Mouse (Mus musculus): Measurements from ENCODE around the gene Dnah8.

Gene Dnah8

GRCm38 (mm10) chr17:30662131-30662530 is 38.0 kb downstream of the Dnah8 start:
- in situ Hi-C loops (cut with MboI, MseI), result no loop called here

DNA sequence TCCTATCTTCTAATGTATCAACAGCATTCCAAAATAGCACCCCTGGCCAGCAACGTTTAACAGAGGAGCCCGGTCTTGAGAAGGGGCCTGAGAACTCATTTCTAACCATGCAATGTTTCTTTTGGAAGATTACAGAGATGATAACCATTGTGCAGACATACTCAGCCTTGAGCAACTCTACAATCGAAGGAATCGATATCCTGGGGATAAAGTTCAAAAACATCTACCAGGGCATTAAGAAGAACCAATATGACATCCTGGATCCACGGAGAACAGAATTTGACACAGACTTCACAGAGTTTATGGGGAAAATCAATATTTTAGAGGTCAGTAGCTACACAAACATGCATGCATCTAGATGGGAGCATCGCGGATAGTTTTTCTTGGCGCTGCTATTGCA is 39.0 kb downstream of the Dnah8 start:
- in situ Hi-C loops (cut with MboI, MseI), result no loop called here

DNA sequence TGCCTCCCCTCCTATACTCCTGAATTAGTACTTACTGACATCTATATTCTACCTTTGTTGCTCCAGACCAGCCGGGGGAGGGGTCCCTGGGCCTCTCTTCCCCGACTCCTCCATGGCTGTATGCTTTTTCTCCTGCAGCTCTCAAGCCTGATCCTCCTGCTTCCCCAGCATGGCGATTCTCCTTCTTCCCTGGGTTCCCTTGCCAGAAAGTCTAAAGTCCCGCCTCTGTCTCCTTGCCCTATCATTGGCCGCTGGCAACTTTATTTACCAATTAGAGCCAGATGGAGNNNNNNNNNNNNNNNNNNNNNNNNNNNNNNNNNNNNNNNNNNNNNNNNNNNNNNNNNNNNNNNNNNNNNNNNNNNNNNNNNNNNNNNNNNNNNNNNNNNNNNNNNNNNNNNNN is 40.7 kb downstream of the Dnah8 start:
- in situ Hi-C loops (cut with MboI, MseI), result no loop called here

DNA sequence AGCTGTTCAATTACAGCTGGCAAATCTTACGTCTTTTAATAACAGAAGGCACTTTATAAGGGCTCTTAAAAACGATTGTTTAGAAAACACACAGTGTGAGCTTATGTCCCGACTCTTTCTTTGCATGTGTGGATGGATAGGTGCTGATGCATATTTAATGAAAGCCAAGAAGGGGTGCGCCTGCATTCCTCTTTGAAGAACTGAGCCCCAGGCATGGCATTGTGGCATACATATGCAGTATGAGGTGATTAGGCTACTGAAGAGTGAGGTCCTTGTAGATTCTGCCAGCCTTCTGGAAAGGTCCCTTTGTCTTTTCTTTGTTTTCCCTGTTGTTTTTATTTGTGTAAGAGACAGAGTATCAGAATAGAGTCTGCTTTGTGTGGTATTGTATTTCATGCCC is 48.4 kb downstream of the Dnah8 start:
- in situ Hi-C loops (cut with MboI, MseI), result no loop called here

- in situ Hi-C loops (cut with MboI, MseI), result no loop called here
Observed at GRCm38 (mm10) chr17:30673023-30673422, 48.9 kb downstream of the Dnah8 start.

GRCm38 (mm10) chr17:30675021-30675740 is 51.0 kb downstream of the Dnah8 start:
- in situ Hi-C loops (cut with MboI, MseI), result no loop called here

DNA sequence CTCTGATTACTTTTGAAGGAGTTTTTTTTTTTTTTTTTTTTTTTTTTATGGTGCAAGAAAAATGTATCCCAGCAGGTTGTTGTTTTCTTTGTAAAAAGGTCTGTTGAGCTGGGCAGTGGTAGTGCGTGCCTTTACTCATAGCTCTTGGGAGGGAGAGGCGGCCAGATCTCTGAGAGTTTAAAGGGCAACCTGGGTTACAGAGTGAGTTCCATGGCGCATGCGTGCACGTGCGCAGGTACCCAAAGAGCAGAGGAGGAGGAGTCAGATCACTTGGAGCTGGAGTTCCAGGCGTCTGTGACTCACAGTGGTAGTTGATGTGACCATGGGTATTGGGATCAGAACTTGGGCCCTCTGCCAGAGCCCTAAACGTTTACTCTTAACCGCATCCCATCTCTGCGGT is 54.4 kb downstream of the Dnah8 start:
- in situ Hi-C loops (cut with MboI, MseI), result no loop called here

- in situ Hi-C loops (cut with MboI, MseI), result no loop called here
Observed at GRCm38 (mm10) chr17:30679612-30680011, 55.5 kb downstream of the Dnah8 start.

DNA sequence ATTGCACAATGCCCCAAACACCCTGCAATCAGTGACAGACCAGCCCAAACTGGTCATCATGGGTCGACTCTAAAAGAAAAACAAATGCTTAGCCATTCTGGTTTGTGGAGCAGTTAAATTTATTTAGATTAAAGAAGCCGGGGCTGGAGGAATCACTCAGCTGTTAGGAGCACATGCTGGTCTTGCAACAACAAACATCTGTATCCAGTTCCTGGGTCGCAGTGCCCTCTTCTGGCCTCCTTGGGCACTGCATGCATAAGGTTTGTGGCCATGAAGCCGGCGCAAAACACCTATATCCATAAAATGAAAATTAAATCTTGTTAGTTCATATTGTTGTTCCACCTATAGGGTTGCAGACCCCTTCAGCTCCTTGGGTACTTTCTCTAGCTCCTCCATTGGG is 57.5 kb downstream of the Dnah8 start:
- in situ Hi-C loops (cut with MboI, MseI), result no loop called here

DNA sequence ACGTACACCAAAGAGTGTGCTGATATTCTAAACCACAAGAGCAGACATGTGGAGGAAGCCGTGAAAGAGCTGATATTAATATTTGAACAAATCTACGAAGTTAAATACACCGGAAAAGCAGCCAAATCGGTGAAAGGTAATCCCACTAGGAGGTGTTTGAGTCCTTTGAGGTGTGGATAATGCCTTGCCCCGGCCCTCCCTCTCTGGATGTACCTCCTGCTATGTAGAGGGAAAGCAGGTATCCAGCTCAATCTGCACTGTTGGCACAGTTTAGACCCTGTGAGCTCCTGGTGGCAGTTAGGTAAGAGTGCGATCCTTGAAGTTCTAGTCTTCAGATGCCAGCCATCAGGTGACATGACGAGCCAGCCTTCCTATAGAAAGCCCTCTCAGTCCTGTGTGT is 66.0 kb downstream of the Dnah8 start:
- in situ Hi-C loops (cut with MboI, MseI), result no loop called here

DNA sequence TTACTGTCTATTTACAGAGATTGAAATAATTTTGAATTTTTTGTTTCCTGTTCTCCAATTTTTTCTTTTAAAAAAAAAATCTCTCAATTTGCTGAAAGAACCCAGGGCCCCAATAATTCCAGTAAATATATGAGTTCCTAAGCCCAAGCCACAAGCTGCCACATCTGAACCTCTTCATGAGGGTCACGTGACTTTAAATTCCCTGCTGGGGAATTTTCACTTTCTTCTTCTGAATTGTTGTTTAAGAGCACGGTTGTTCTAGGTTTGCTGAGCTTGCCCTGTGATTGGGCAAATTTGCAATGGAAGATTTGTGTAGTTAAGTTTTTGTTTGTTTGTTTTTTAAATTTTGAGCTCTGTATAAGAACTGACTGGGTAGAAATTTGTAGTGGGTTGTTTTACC is 67.3 kb downstream of the Dnah8 start:
- in situ Hi-C loops (cut with MboI, MseI), result no loop called here

DNA sequence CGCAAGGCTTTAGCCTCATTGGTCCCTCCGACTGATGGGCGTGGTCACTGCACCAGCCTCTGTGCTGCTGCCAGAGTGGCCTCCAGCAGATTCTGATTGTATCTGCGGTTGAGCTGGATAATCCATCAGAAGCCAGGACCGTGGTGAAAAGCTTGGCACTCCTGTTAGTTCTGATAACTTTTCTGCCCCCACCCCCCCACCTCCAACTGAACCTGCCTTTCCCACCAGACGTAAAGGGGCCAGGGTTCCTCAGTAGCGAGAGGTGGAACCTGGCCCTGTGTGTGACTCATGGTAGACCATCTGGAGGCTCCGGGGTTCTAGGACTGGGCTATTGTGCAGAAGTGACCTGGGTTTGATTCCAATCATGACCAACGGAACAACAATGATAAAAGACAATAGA is 70.1 kb downstream of the Dnah8 start:
- in situ Hi-C loops (cut with MboI, MseI), result no loop called here

- in situ Hi-C loops (cut with MboI, MseI), result no loop called here
Observed at GRCm38 (mm10) chr17:30714732-30715131, 90.6 kb downstream of the Dnah8 start.

GRCm38 (mm10) chr17:30718197-30718596 is 94.0 kb downstream of the Dnah8 start:
- in situ Hi-C loops (cut with MboI, MseI), result no loop called here

GRCm38 (mm10) chr17:30719031-30719430 is 94.9 kb downstream of the Dnah8 start:
- in situ Hi-C loops (cut with MboI, MseI), result no loop called here

GRCm38 (mm10) chr17:30727788-30728187 is 103.6 kb downstream of the Dnah8 start:
- in situ Hi-C loops (cut with MboI, MseI), result no loop called here

DNA sequence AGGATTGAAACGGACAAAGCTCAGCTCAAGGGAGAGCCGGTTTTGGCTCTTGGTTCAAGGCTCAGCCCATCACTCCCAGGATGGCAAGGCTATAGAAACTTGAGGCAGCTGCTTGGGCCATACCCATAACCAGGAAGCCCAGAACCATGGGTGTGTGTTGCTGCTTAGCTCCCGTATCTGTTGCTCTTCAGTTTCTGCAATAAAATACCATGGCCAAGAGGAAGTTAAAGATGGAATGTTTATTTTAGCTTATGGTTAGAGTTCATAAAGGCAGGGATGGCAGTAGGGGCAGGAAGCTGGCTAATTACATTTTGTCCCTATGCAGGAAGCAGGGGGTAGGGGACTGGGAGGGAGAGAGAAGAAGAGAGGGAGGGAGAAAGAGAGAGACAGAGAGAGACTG is 108.6 kb downstream of the Dnah8 start:
- in situ Hi-C loops (cut with MboI, MseI), result no loop called here

- in situ Hi-C loops (cut with MboI, MseI), result no loop called here
Observed at GRCm38 (mm10) chr17:30734770-30735169, 110.6 kb downstream of the Dnah8 start.

GRCm38 (mm10) chr17:30735454-30735853 is 111.3 kb downstream of the Dnah8 start:
- in situ Hi-C loops (cut with MboI, MseI), result no loop called here

DNA sequence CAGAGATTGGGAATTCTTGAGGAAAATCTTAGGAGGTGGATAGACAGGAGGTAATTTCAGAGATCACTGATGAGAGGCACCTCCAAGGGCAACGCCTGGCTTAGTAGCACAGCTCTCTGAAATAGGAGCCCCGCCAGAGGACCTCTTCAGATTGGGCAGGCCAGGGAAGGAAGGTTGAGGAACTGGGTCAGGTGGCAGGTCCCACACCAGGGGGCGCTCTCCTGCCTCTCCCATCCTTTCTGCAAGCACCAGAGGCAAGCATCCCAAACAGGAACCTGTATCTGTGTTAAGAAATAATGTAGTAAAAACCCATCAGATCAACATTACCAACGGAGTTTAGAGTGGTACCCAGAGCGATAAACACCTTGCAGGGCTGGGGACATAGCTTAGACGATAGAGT is 113.6 kb downstream of the Dnah8 start:
- in situ Hi-C loops (cut with MboI, MseI), result no loop called here

- in situ Hi-C loops (cut with MboI, MseI), result no loop called here
Observed at GRCm38 (mm10) chr17:30739769-30740168, 115.6 kb downstream of the Dnah8 start.

- in situ Hi-C loops (cut with MboI, MseI), result no loop called here
Observed at GRCm38 (mm10) chr17:30743947-30744346, 119.8 kb downstream of the Dnah8 start.

DNA sequence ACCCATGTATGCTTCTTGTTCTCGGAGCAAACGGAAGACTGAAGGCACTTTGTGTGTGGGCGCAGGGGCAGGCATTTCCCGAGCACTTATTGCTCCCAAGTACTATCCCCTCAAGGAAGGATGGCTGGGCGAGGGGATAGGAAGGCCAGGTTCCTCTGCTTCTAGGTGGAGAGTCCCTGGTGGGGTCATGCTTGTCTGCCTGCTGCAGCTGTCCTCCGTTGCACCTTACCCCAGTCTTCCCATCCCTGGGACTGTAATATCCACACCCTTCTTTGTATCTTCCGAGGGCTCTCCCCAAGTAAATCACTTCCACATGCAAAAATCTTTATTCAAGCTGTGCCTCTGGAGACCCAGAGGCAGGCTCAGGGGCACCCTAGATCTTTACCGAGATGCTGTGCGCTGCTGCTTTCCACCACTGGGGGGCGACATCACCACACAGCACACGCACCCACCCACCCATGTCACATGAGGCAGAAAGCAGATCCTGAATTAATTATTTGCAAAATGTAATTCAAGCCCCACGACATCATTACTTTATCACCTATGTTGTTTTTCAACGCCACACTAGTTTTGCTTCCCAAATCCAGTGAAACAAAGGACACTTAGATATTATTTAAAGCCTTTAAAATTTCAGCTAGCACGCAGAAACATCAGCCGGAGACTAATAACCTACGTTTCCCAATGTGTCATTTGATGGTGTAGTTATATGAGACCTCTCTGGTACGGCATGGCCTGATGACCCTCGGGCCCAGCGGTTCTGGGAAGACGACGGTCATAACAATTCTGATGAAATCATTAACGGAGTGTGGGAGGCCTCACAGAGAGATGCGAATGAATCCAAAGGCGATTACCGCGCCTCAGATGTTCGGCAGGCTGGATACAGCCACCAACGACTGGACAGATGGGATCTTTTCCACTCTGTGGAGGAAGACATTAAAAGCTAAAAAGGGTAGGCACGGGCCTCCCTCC is 122.2 kb downstream of the Dnah8 start:
- in situ Hi-C loops (cut with MboI, MseI), result no loop called here

Data from regulatory T cell (primary cell).